Mouse (Mus musculus): ENCODE measurements around the gene Cryzl1. TPM values are rescaled to one million over a fixed set of nuclear protein-coding genes. Genes with fewer than 3 reads are reported as not detected.

Cryzl1 gene
- polyA plus RNA-seq, 1 experiment from 2014 or later = 54.5 TPM

GRCm38 (mm10) chr16:91688023-91688618, 40.7 kb downstream of the Cryzl1 start:
- no peaks in the 10 kb centered on the region for H3K27me3 ChIP-seq (ENCODE audit: control insufficient read depth, insufficient read depth, low read length)
- H3K4me1 ChIP-seq (ENCODE audit: control insufficient read depth, insufficient read depth, low read length) = peaks cover 11% of the 10 kb centered on the region
- H3K27ac ChIP-seq (ENCODE audit: low read depth, low read length) = peak overlapping the region; percentile 77
- 1% methylated on average over 49 of the region's 51 CpGs for WGBS (ENCODE audit: insufficient replicate concordance)
- H3K4me3 ChIP-seq (ENCODE audit: low read depth, low read length) = peak overlapping the region; percentile 94
- H3K9ac ChIP-seq (ENCODE audit: low read depth, low read length) = peak overlapping the region; percentile 87
- peak; percentile 36; the same call in 1 of the 2 replicates for ATAC-seq (replicated peaks; ENCODE audit: insufficient number of reproducible peaks, low FRiP score, low TSS enrichment)
- peak overlapping the region; percentile 88 for H3K4me2 ChIP-seq
- 0 out of 2 replicates have a peak, but pooled peaks cover 5% of the 10 kb centered on the region for H3K36me3 ChIP-seq (ENCODE audit: control insufficient read depth, insufficient read depth, low read length)
- no peaks in the 10 kb centered on the region for H3K9me3 ChIP-seq (replicated peaks; ENCODE audit: control insufficient read depth, low read length)

GRCm38 (mm10) chr16:91686369-91686768, 42.4 kb downstream of the Cryzl1 start:
- no peak overlapping the region for H3K4me2 ChIP-seq
- H3K4me3 ChIP-seq (ENCODE audit: low read depth, low read length) = no peak overlapping the region
- 0 out of 2 replicates have a peak, but pooled peaks cover 5% of the 10 kb centered on the region for H3K36me3 ChIP-seq (ENCODE audit: control insufficient read depth, insufficient read depth, low read length)
- 80% methylated on average over 5 of the region's 5 CpGs for WGBS (ENCODE audit: insufficient replicate concordance)
- H3K4me1 ChIP-seq (ENCODE audit: control insufficient read depth, insufficient read depth, low read length) = peaks cover 11% of the 10 kb centered on the region
- no peaks in the 10 kb centered on the region for H3K9me3 ChIP-seq (replicated peaks; ENCODE audit: control insufficient read depth, low read length)
- ATAC-seq (replicated peaks; ENCODE audit: insufficient number of reproducible peaks, low FRiP score, low TSS enrichment) = no peak
- H3K27me3 ChIP-seq (ENCODE audit: control insufficient read depth, insufficient read depth, low read length) = no peaks in the 10 kb centered on the region
- no peak overlapping the region for H3K9ac ChIP-seq (ENCODE audit: low read depth, low read length)
- H3K27ac ChIP-seq (ENCODE audit: low read depth, low read length) = no peak overlapping the region

GRCm38 (mm10) chr16:91685526-91685925, 43.2 kb downstream of the Cryzl1 start:
- ATAC-seq (replicated peaks; ENCODE audit: insufficient number of reproducible peaks, low FRiP score, low TSS enrichment) = no peak
- Histone ChIP-seq H3K4me3 (ENCODE audit: low read depth, low read length) (no peak overlapping the region), H3K27me3 (ENCODE audit: control insufficient read depth, insufficient read depth, low read length) (no peaks in the 10 kb centered on the region), H3K36me3 (ENCODE audit: control insufficient read depth, insufficient read depth, low read length) (peaks cover 5% of the 10 kb centered on the region; the same call in 1 of the 2 replicates), H3K27ac (ENCODE audit: low read depth, low read length) (no peak overlapping the region), H3K4me1 (ENCODE audit: control insufficient read depth, insufficient read depth, low read length) (peaks cover 11% of the 10 kb centered on the region), H3K4me2 (no peak overlapping the region), H3K9ac (ENCODE audit: low read depth, low read length) (no peak overlapping the region), H3K9me3 (replicated peaks; ENCODE audit: control insufficient read depth, low read length) (no peaks in the 10 kb centered on the region)
- WGBS (ENCODE audit: insufficient replicate concordance) = 77% methylated on average over 5 of the region's 5 CpGs

- H3K9ac ChIP-seq (ENCODE audit: low read depth, low read length) = no peak overlapping the region
- no peak for ATAC-seq (replicated peaks; ENCODE audit: insufficient number of reproducible peaks, low FRiP score, low TSS enrichment)
- no peaks in the 10 kb centered on the region for H3K27me3 ChIP-seq (ENCODE audit: control insufficient read depth, insufficient read depth, low read length)
- WGBS (ENCODE audit: insufficient replicate concordance) = 78% methylated on average over 5 of the region's 5 CpGs
- peaks cover 29% of the 10 kb centered on the region for H3K36me3 ChIP-seq (ENCODE audit: control insufficient read depth, insufficient read depth, low read length)
- H3K4me1 ChIP-seq (ENCODE audit: control insufficient read depth, insufficient read depth, low read length) = no peaks in the 10 kb centered on the region
- H3K4me3 ChIP-seq (ENCODE audit: low read depth, low read length) = no peak overlapping the region
- no peak overlapping the region for H3K4me2 ChIP-seq
- H3K9me3 ChIP-seq (replicated peaks; ENCODE audit: control insufficient read depth, low read length) = no peaks in the 10 kb centered on the region
- no peak overlapping the region for H3K27ac ChIP-seq (ENCODE audit: low read depth, low read length)
Measured at GRCm38 (mm10) chr16:91680656-91681055, 48.1 kb downstream of the Cryzl1 start.

GRCm38 (mm10) chr16:91678147-91678911, 50.4 kb downstream of the Cryzl1 start:
- Histone ChIP-seq H3K27ac (ENCODE audit: low read depth, low read length) (no peak overlapping the region), H3K36me3 (ENCODE audit: control insufficient read depth, insufficient read depth, low read length) (peaks cover 30% of the 10 kb centered on the region), H3K9ac (ENCODE audit: low read depth, low read length) (no peak overlapping the region), H3K4me3 (ENCODE audit: low read depth, low read length) (no peak overlapping the region), H3K9me3 (replicated peaks; ENCODE audit: control insufficient read depth, low read length) (no peaks in the 10 kb centered on the region), H3K4me2 (no peak overlapping the region), H3K27me3 (ENCODE audit: control insufficient read depth, insufficient read depth, low read length) (no peaks in the 10 kb centered on the region), H3K4me1 (ENCODE audit: control insufficient read depth, insufficient read depth, low read length) (no peaks in the 10 kb centered on the region)
- WGBS (ENCODE audit: insufficient replicate concordance) = 88% methylated on average over 5 of the region's 5 CpGs
- ATAC-seq (replicated peaks; ENCODE audit: insufficient number of reproducible peaks, low FRiP score, low TSS enrichment) = no peak

GRCm38 (mm10) chr16:91674500-91674899, 54.3 kb downstream of the Cryzl1 start:
- Histone ChIP-seq H3K27ac (ENCODE audit: low read depth, low read length) (no peak overlapping the region), H3K9me3 (replicated peaks; ENCODE audit: control insufficient read depth, low read length) (no peaks in the 10 kb centered on the region), H3K4me3 (ENCODE audit: low read depth, low read length) (no peak overlapping the region), H3K4me1 (ENCODE audit: control insufficient read depth, insufficient read depth, low read length) (no peaks in the 10 kb centered on the region), H3K4me2 (no peak overlapping the region), H3K36me3 (ENCODE audit: control insufficient read depth, insufficient read depth, low read length) (peaks cover 35% of the 10 kb centered on the region), H3K9ac (ENCODE audit: low read depth, low read length) (no peak overlapping the region), H3K27me3 (ENCODE audit: control insufficient read depth, insufficient read depth, low read length) (no peaks in the 10 kb centered on the region)
- 88% methylated on average over 4 of the region's 4 CpGs for WGBS (ENCODE audit: insufficient replicate concordance)
- no peak for ATAC-seq (replicated peaks; ENCODE audit: insufficient number of reproducible peaks, low FRiP score, low TSS enrichment)

- Histone ChIP-seq H3K27me3 (ENCODE audit: control insufficient read depth, insufficient read depth, low read length) (no peaks in the 10 kb centered on the region), H3K9me3 (replicated peaks; ENCODE audit: control insufficient read depth, low read length) (no peaks in the 10 kb centered on the region)
- 97% methylated on average over 3 of the region's 3 CpGs for WGBS (ENCODE audit: insufficient replicate concordance)
Measured at GRCm38 (mm10) chr16:91663795-91664194, 65.0 kb downstream of the Cryzl1 start.

GRCm38 (mm10) chr16:91662336-91662735, 66.4 kb downstream of the Cryzl1 start:
- Histone ChIP-seq H3K9me3 (replicated peaks; ENCODE audit: control insufficient read depth, low read length) (no peaks in the 10 kb centered on the region), H3K36me3 (ENCODE audit: control insufficient read depth, insufficient read depth, low read length) (peaks cover 71% of the 10 kb centered on the region), H3K4me1 (ENCODE audit: control insufficient read depth, insufficient read depth, low read length) (no peaks in the 10 kb centered on the region), H3K4me2 (no peak overlapping the region), H3K9ac (ENCODE audit: low read depth, low read length) (no peak overlapping the region), H3K27me3 (ENCODE audit: control insufficient read depth, insufficient read depth, low read length) (no peaks in the 10 kb centered on the region), H3K4me3 (ENCODE audit: low read depth, low read length) (no peak overlapping the region), H3K27ac (ENCODE audit: low read depth, low read length) (no peak overlapping the region)
- WGBS (ENCODE audit: insufficient replicate concordance) = 94% methylated on average over 16 of the region's 16 CpGs
- no peak for ATAC-seq (replicated peaks; ENCODE audit: insufficient number of reproducible peaks, low FRiP score, low TSS enrichment)

More at GRCm38 (mm10) chr16:91663795-91664194, 65.0 kb downstream of the Cryzl1 start:
- Histone ChIP-seq H3K4me2 (no peak overlapping the region), H3K4me1 (ENCODE audit: control insufficient read depth, insufficient read depth, low read length) (no peaks in the 10 kb centered on the region), H3K4me3 (ENCODE audit: low read depth, low read length) (no peak overlapping the region), H3K27ac (ENCODE audit: low read depth, low read length) (no peak overlapping the region), H3K9ac (ENCODE audit: low read depth, low read length) (no peak overlapping the region), H3K36me3 (ENCODE audit: control insufficient read depth, insufficient read depth, low read length) (peaks cover 58% of the 10 kb centered on the region)
- ATAC-seq (replicated peaks; ENCODE audit: insufficient number of reproducible peaks, low FRiP score, low TSS enrichment) = no peak
